Mouse (Mus musculus) ES-E14 (cell line): ENCODE measurements around the gene Lcat. TPM values are rescaled to one million over a fixed set of nuclear protein-coding genes. Genes with fewer than 3 reads are reported as not detected.
"Not testable (repeated sequence)": the region's sequence is repeated elsewhere in the genome, so short reads cannot be mapped to it uniquely, and the experiment has no call there.

Experiments used
- DNase-seq: peaks from one replicate; pipeline ENCODE4 v3.0.0-alpha.2; 2013; ENCODE audit warnings: low read depth, low spot score
- H3K27ac ChIP-seq: 2 replicates; pipeline ENCODE4 v1.5.1; 2012; ENCODE audit warnings: low read depth, mild to moderate bottlenecking, low read length, moderate library complexity, mixed read lengths; ENCODE audit not compliant: poor library complexity, insufficient read depth, severe bottlenecking
- H3K36me3 ChIP-seq: 2 replicates; pipeline ENCODE4 v1.6.1; 2012; ENCODE audit warnings: mild to moderate bottlenecking, low read length, moderate library complexity, mixed read lengths; ENCODE audit not compliant: control insufficient read depth, poor library complexity, insufficient read depth, severe bottlenecking
- H3K4me1 ChIP-seq, 2 experiments: fragments of 150-350 bp in 1 of 2; sonication (generic) in 1 of 2; 2 replicates each; pipeline ENCODE4 v1.6.1; 2012; ENCODE audit warnings: low read length in 2 of 2, mild to moderate bottlenecking in 1 of 2, mixed read lengths in 1 of 2; ENCODE audit not compliant: control insufficient read depth in 2 of 2, insufficient read depth in 2 of 2, poor library complexity in 1 of 2
- H3K4me3 ChIP-seq, 2 experiments: fragments of 150-350 bp in 1 of 2; sonication (generic) in 1 of 2; 2 replicates each; pipeline ENCODE4 v1.5.1; 2012; ENCODE audit warnings: low read length in 2 of 2, low read depth in 1 of 2, mild to moderate bottlenecking in 1 of 2, mixed read lengths in 1 of 2; ENCODE audit not compliant: insufficient read depth in 1 of 2, poor library complexity in 1 of 2, severe bottlenecking in 1 of 2
- H3K9ac ChIP-seq: 2 replicates; pipeline ENCODE4 v1.6.1; 2012; ENCODE audit warnings: low read depth, mild to moderate bottlenecking, low read length, mixed read lengths; ENCODE audit not compliant: poor library complexity, insufficient read depth, severe bottlenecking
- H3K9me3 ChIP-seq: fragments of 150-350 bp; sonication (generic); 2 replicates; pipeline ENCODE4 v1.6.1; 2012; ENCODE audit warnings: low read depth, mild to moderate bottlenecking, low read length; ENCODE audit not compliant: control insufficient read depth, insufficient read depth
- CHD2 ChIP-seq: IDR thresholded peaks from 2 replicates; pipeline ENCODE4 v1.6.1; 2014; ENCODE audit warnings: mild to moderate bottlenecking, low read depth, low read length, inconsistent platforms
- HCFC1 ChIP-seq: IDR thresholded peaks from 2 replicates; pipeline ENCODE4 v1.6.1; 2012; ENCODE audit warnings: low read length, inconsistent platforms, borderline replicate concordance; ENCODE audit not compliant: insufficient read depth
- MAFK ChIP-seq: IDR thresholded peaks from 2 replicates; pipeline ENCODE4 v1.6.1; 2014; ENCODE audit warnings: mild to moderate bottlenecking, low read depth, low read length, inconsistent platforms; ENCODE audit not compliant: insufficient read depth
- ZC3H11A ChIP-seq: IDR thresholded peaks from 2 replicates; pipeline ENCODE4 v1.6.1; 2012; ENCODE audit warnings: low read depth, mild to moderate bottlenecking, inconsistent platforms, low read length, borderline replicate concordance
- ZNF384 ChIP-seq: IDR thresholded peaks from 2 replicates; pipeline ENCODE4 v1.6.1; 2012; ENCODE audit warnings: low read depth, low read length, inconsistent platforms
- in situ Hi-C, 2 experiments: fragments of 600-800 bp; cut with MboI; formaldehyde crosslinking; loops; one replicate each; pipeline ENCODE4 v1.15.1; 2025; ENCODE audit warnings: low sequenced_read_pairs in 2 of 2, inconsistent platforms in 1 of 2; ENCODE audit not compliant: unreplicated experiment in 2 of 2
- total RNA-seq: library from RNA; depleted of rRNA; stranded (reverse); fragments of 300-350 nt; gene quantifications from 2 replicates; pipeline ENCODE4 v1.2.3, GENCODE M21; 2012; rRNA removed

Gene Lcat
- total RNA-seq, result 2.4 and 3.6 TPM in 2 replicates

GRCm38 (mm10) chr8:105943321-105943739 is at the start of gene Lcat:
Lcat (minus strand) TSS chr8:105943382.
- in situ Hi-C loops, result no loop called here
- no peak for DNase-seq
- Histone ChIP-seq H3K9ac (no peak within 1 kb of the TSS), H3K36me3 (peaks cover 55% of the 10 kb centered on the region), H3K27ac (no peak within 1 kb of the TSS), H3K4me3 (no peak within 1 kb of the TSS), H3K9me3 (no peaks in the 10 kb centered on the region), H3K4me1 (no peaks in the 10 kb centered on the region)
- TF ChIP-seq ZC3H11A (no peak), HCFC1 (no peak), ZNF384 (no peak), MAFK (no peak), CHD2 (no peak)

- no peak for TF ChIP-seq MAFK
- no peak; the same call in 1 of the 2 replicates for TF ChIP-seq ZNF384
- TF ChIP-seq CHD2, result no peak
- H3K36me3 ChIP-seq, result no peaks in the 10 kb centered on the region
- no peak for DNase-seq
- in situ Hi-C loops, result no loop called here
- no peak overlapping the region for H3K27ac ChIP-seq
- H3K4me3 ChIP-seq, result no peak overlapping the region
- H3K4me1 ChIP-seq, result no peaks in the 10 kb centered on the region; a peak in 1 of 4 replicates
- no peaks in the 10 kb centered on the region for H3K9me3 ChIP-seq
- H3K9ac ChIP-seq, result no peak overlapping the region
Measured at GRCm38 (mm10) chr8:105992499-105992898, 49.3 kb upstream of the Lcat start.

- H3K36me3 ChIP-seq, result no peaks in the 10 kb centered on the region
- H3K4me1 ChIP-seq, result no peaks in the 10 kb centered on the region; a peak in 1 of 4 replicates
- in situ Hi-C loops, result no loop called here
- no peak for TF ChIP-seq MAFK
- no peak for TF ChIP-seq CHD2
- H3K9me3 ChIP-seq, result no peaks in the 10 kb centered on the region
- H3K27ac ChIP-seq, result no peak overlapping the region
- H3K4me3 ChIP-seq, result no peak overlapping the region
- H3K9ac ChIP-seq, result no peak overlapping the region
- DNase-seq, result no peak
Measured at GRCm38 (mm10) chr8:105991546-105991945, 48.4 kb upstream of the Lcat start.

GRCm38 (mm10) chr8:105990856-105991387 is 47.7 kb upstream of the Lcat start, which contains the start of gene Dus2:
Dus2 (plus strand) TSS chr8:105991337.
- peaks cover 0 to 1% of the 10 kb centered on the region in 2 experiments; a peak in 1 of 4 replicates for H3K4me1 ChIP-seq
- DNase-seq, result peak; percentile 90
- H3K9me3 ChIP-seq, result no peaks in the 10 kb centered on the region
- H3K36me3 ChIP-seq, result no peaks in the 10 kb centered on the region
- in situ Hi-C loops, result no loop called here
- 0 out of 4 replicates have a peak within 1 kb of the TSS, but pooled peaks of 1 of the 2 experiments have one; percentile 35 for H3K4me3 ChIP-seq
- no peak within 1 kb of the TSS for H3K27ac ChIP-seq
- no peak within 1 kb of the TSS for H3K9ac ChIP-seq
- TF ChIP-seq MAFK (no peak), HCFC1 (no peak), ZNF384 (no peak), CHD2 (no peak), ZC3H11A (peak; percentile 72; the same call in 1 of the 2 replicates)

- in situ Hi-C loops, result no loop called here
- Histone ChIP-seq H3K4me1 (peaks cover 0 to 1% of the 10 kb centered on the region in 2 experiments; a peak in 1 of 4 replicates), H3K9ac (no peak overlapping the region), H3K4me3 (no peak overlapping the region), H3K36me3 (no peaks in the 10 kb centered on the region), H3K27ac (no peak overlapping the region), H3K9me3 (no peaks in the 10 kb centered on the region)
- TF ChIP-seq CHD2 (no peak), ZC3H11A (no peak), MAFK (no peak), ZNF384 (no peak), HCFC1 (no peak)
- DNase-seq, result no peak
Measured at GRCm38 (mm10) chr8:105988546-105988945, 45.4 kb upstream of the Lcat start.

GRCm38 (mm10) chr8:105983406-105983805 is 40.2 kb upstream of the Lcat start:
- H3K36me3 ChIP-seq, DNase-seq, H3K27ac ChIP-seq, in situ Hi-C loops, H3K4me3 ChIP-seq, H3K4me1 ChIP-seq, H3K9ac ChIP-seq, H3K9me3 ChIP-seq: not testable (repeated sequence)
